Mouse (Mus musculus): ENCODE data around the gene Hdac4.

DNA sequence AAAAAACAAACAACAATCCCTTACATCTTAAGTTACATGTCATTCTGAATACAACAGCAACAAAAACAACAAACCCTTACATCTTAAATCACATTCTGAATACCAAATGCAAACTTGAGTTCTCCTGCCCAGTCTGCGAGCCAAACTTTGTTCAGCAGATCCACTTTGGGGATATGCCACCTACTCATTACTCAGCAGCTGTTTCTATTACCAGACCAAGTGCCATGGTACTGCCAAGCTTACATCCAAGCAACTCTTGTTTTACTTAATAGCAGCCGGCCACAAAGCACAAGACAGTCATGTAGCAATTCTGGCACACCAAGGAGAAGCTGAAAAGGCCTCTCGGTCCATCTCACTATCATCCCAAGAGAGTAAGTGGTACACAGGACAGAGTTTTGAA is 138.4 kb downstream of the Hdac4 start:
- no peak for TF ChIP-seq POLR2A (IDR thresholded peaks at IDR 0.05; ENCODE audit: borderline replicate concordance, low read depth, low read length)
- TF ChIP-seq CTCF (IDR thresholded peaks at IDR 0.05; ENCODE audit: low read depth, low read length) = no peak

Measured in bone marrow macrophage, adult 2 months (primary cell).